Mouse (Mus musculus): ENCODE measurements around the gene Nanog. TPM values are rescaled to one million over a fixed set of nuclear protein-coding genes. Genes with fewer than 3 reads are reported as not detected.
A peak's percentile ranks its signal among the peaks of the same experiment; 100 is the strongest.

Nanog gene
- polyA plus RNA-seq, 1 experiment from 2014 or later, result not detected

- Histone ChIP-seq H3K27me3 (peaks cover 33% of the 10 kb centered on the region), H3K4me3 (replicated peaks) (peak overlapping the region; percentile 53), H3K9ac (peak overlapping the region; percentile 55), H3K27ac (no peak overlapping the region), H3K4me2 (peak overlapping the region; percentile 71), H3K9me3 (replicated peaks) (no peaks in the 10 kb centered on the region), H3K36me3 (no peaks in the 10 kb centered on the region), H3K4me1 (replicated peaks) (peaks cover 33% of the 10 kb centered on the region)
- WGBS (ENCODE audit: insufficient replicate concordance), result under 1% methylated on average over 23 of the region's 23 CpGs
- peak; percentile 31 for ATAC-seq (ENCODE audit: low read depth)
- DNase-seq, result no peak
Measured at GRCm38 (mm10) chr6:122742228-122742899, 35.1 kb downstream of the Nanog start.

DNA sequence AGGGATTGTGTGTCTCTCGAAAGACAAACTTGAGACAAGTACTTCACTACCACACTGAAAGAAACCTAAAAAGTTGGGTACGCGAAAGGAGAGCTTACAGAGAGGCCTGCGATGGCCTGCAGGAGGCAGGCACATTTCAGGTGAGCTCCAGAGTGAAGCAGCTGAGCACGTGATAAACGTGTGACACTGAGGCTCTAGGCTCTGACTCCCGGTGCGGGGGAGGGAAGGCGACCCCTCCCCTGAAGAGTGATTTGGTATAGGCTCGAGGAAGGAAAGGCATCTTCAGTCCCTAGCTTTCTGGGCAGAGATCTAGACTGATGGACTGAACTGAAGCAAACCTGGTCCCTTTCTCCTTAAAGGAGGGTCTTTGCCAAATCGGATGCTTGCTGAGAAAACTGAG, 36.1 kb downstream of the Nanog start:
- WGBS (ENCODE audit: insufficient replicate concordance), result 29% methylated on average over 11 of the region's 11 CpGs
- no peaks in the 10 kb centered on the region for H3K9me3 ChIP-seq (replicated peaks)
- H3K9ac ChIP-seq, result no peak overlapping the region
- ATAC-seq (ENCODE audit: low read depth) (no peak), DNase-seq (no peak)
- H3K4me2 ChIP-seq, result no peak overlapping the region; the same call in 1 of the 2 replicates
- no peak overlapping the region for H3K27ac ChIP-seq
- peaks cover 33% of the 10 kb centered on the region for H3K27me3 ChIP-seq
- peaks cover 33% of the 10 kb centered on the region for H3K4me1 ChIP-seq (replicated peaks)
- no peak overlapping the region for H3K4me3 ChIP-seq (replicated peaks)
- H3K36me3 ChIP-seq, result no peaks in the 10 kb centered on the region

DNA sequence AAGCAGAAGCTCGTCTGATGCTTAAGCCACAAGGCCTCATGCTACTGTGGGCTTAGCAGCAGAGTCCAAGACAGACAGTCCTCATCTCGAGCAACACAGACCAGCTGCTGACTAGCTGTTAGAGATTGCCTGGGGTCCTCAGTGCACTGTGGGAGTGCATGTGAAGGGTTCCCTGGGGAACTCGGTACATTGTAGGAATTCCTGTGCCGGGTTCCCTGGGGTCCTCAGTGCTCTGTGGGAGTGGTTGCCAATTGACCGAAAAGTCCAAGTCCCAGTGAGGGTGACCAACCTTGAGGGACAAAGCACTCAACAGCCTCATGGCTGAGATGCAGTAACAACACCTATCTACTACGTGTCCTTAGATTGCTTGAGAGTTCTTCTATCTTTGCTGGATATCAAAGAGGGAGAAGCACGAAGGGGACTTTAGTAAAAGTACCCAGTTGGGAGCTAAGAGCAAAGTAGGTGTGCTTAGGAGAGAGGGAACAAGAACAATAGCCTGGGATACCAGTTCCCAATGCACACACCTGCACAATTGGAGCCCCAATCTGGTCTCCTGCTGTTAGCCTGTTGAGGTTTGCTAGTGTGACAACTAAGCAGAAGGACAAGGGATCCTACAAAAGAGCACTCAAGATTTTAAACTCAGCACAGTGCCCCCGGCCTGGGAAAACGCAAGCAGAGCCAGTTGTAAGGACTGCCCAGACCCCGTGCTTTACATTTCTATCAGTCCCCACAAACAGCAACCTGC, 37.4 kb downstream of the Nanog start:
- Histone ChIP-seq H3K27me3 (peaks cover 33% of the 10 kb centered on the region), H3K27ac (no peak overlapping the region), H3K9me3 (replicated peaks) (no peaks in the 10 kb centered on the region), H3K4me1 (replicated peaks) (peaks cover 32% of the 10 kb centered on the region), H3K9ac (no peak overlapping the region), H3K36me3 (no peaks in the 10 kb centered on the region), H3K4me2 (no peak overlapping the region), H3K4me3 (replicated peaks) (no peak overlapping the region)
- no peak for DNase-seq
- WGBS (ENCODE audit: insufficient replicate concordance), result 62% methylated on average over 10 of the region's 10 CpGs
- no peak for ATAC-seq (ENCODE audit: low read depth)

GRCm38 (mm10) chr6:122750579-122750978, 43.3 kb downstream of the Nanog start:
- no peaks in the 10 kb centered on the region for H3K36me3 ChIP-seq
- DNase-seq, result no peak
- H3K4me2 ChIP-seq, result no peak overlapping the region
- 67% methylated on average over 6 of the region's 6 CpGs for WGBS (ENCODE audit: insufficient replicate concordance)
- ATAC-seq (ENCODE audit: low read depth), result no peak
- no peaks in the 10 kb centered on the region for H3K9me3 ChIP-seq (replicated peaks)
- H3K4me1 ChIP-seq (replicated peaks), result no peaks in the 10 kb centered on the region
- H3K4me3 ChIP-seq (replicated peaks), result no peak overlapping the region
- H3K27ac ChIP-seq, result no peak overlapping the region
- H3K9ac ChIP-seq, result no peak overlapping the region
- H3K27me3 ChIP-seq, result no peaks in the 10 kb centered on the region

DNA sequence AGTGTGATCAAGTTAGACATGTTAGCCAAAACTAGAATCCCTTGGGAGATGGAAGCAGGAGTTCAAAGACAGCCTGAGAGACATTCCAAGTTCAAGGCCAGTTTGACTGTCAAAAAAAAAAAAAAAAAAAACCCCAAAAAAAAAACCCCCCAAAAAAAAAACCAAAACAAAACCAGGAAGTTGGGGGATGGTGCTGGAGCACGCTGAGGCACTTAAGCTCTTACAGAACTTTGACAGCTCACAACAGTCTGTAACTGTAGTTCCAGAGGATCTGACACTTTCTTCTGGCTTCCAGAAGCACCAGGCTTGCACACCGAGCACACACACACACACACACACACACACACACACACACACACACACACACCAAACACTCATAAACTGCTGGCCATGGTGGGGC, 48.6 kb downstream of the Nanog start:
- Histone ChIP-seq H3K27me3 (no peaks in the 10 kb centered on the region), H3K36me3 (no peaks in the 10 kb centered on the region), H3K4me3 (replicated peaks) (no peak overlapping the region), H3K9ac (no peak overlapping the region), H3K4me2 (no peak overlapping the region), H3K4me1 (replicated peaks) (peaks cover 32% of the 10 kb centered on the region), H3K27ac (no peak overlapping the region), H3K9me3 (replicated peaks) (no peaks in the 10 kb centered on the region)
- ATAC-seq (ENCODE audit: low read depth), result no peak
- 30% methylated on average over 2 of the region's 2 CpGs for WGBS (ENCODE audit: insufficient replicate concordance)
- no peak for DNase-seq

DNA sequence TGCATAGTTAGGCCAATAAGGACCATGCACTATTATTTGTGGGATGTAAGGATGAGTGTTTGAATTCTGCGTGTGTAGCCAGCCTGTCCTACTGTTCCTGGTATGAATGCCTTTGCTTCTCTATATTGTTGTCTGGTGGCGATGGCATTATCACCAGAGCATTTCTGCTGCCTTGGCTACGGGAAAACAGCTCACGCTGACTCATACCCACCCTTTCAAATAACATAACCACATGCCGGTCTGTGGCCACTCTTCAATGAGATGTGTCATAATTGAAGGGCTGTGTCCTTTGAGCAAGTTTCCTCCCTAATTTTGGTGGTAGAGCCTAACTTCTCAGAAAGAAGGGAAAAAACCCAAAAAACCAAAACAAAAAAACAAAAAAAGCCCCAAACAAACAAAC, 51.4 kb downstream of the Nanog start:
- no peaks in the 10 kb centered on the region for H3K9me3 ChIP-seq (replicated peaks)
- H3K27ac ChIP-seq, result peak overlapping the region; percentile 74
- ATAC-seq (ENCODE audit: low read depth), result 0 out of 2 replicates have a peak, but pooled peaks have one; percentile 13
- DNase-seq, result peak; percentile 38
- no peak overlapping the region for H3K4me2 ChIP-seq
- no peaks in the 10 kb centered on the region for H3K27me3 ChIP-seq
- no peak overlapping the region for H3K9ac ChIP-seq
- no peak overlapping the region for H3K4me3 ChIP-seq (replicated peaks)
- 32% methylated on average over 5 of the region's 5 CpGs for WGBS (ENCODE audit: insufficient replicate concordance)
- H3K4me1 ChIP-seq (replicated peaks), result peaks cover 61% of the 10 kb centered on the region
- no peaks in the 10 kb centered on the region for H3K36me3 ChIP-seq

- DNase-seq (peak; percentile 28), ATAC-seq (ENCODE audit: low read depth) (no peak)
- peaks cover 84% of the 10 kb centered on the region for H3K4me1 ChIP-seq (replicated peaks)
Measured at GRCm38 (mm10) chr6:122761011-122761599, 53.8 kb downstream of the Nanog start.

DNA sequence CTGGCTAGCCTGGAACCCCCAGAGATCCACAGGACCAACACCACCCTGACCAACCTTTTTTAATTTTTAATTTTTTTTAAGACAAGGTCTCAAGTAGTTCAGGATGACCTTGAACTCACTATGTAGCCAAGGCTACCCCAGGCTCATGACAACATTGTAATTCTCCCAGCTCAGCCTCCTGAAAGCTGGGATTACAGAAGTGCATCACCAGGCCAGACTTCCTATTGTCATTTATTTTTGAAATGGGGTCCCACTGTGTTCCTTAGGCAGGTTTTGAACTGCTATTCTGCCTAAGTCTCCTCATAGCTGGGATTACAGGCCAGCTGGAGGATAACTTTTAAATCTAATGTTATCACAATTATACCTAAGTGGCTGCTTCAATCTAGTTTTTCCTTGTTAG, 54.6 kb downstream of the Nanog start:
- Histone ChIP-seq H3K4me1 (replicated peaks) (peaks cover 89% of the 10 kb centered on the region), H3K36me3 (no peaks in the 10 kb centered on the region), H3K9ac (peak overlapping the region; percentile 75; the same call in 1 of the 2 replicates), H3K27ac (peak overlapping the region; percentile 89), H3K27me3 (no peaks in the 10 kb centered on the region), H3K4me2 (peak overlapping the region; percentile 96; the same call in 1 of the 2 replicates), H3K4me3 (replicated peaks) (no peak overlapping the region), H3K9me3 (replicated peaks) (no peaks in the 10 kb centered on the region)
- no peak for ATAC-seq (ENCODE audit: low read depth)
- DNase-seq, result no peak

More at GRCm38 (mm10) chr6:122761011-122761599, 53.8 kb downstream of the Nanog start:
- Histone ChIP-seq H3K9me3 (replicated peaks) (no peaks in the 10 kb centered on the region), H3K27me3 (no peaks in the 10 kb centered on the region), H3K9ac (peak overlapping the region; percentile 75; the same call in 1 of the 2 replicates), H3K36me3 (no peaks in the 10 kb centered on the region), H3K4me3 (replicated peaks) (peak overlapping the region; percentile 43), H3K27ac (peak overlapping the region; percentile 39; the same call in 1 of the 2 replicates), H3K4me2 (peak overlapping the region; percentile 57)
- WGBS (ENCODE audit: insufficient replicate concordance), result 8% methylated on average over 11 of the region's 11 CpGs

DNA sequence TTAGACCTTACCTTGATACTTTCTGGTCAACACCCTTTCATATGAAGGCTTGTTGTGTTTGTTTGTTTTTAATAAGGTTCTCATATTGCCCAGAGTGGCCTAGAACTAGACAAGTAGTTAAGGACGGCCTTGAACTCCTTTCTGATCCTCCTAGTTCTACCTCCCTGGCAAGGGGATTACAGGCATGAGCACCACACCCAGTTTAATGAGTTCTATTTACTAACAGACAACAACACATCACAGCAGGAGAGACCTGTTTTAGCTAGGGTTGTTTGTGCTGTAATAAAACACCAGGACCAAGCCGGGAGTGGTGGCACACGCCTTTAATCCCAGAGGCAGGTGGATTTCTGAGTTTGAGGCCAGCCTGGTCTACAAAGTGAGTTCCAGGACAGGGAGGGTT, 55.2 kb downstream of the Nanog start:
- H3K4me1 ChIP-seq (replicated peaks), result peaks cover 89% of the 10 kb centered on the region
- H3K4me3 ChIP-seq (replicated peaks), result 0 out of 2 replicates have a peak overlapping the region, but pooled peaks have one; percentile 12
- no peaks in the 10 kb centered on the region for H3K27me3 ChIP-seq
- H3K27ac ChIP-seq, result peak overlapping the region; percentile 89
- H3K36me3 ChIP-seq, result no peaks in the 10 kb centered on the region
- ATAC-seq (ENCODE audit: low read depth) (peak; percentile 14; the same call in 1 of the 2 replicates), DNase-seq (no peak)
- H3K9ac ChIP-seq, result peak overlapping the region; percentile 75
- no peaks in the 10 kb centered on the region for H3K9me3 ChIP-seq (replicated peaks)
- WGBS (ENCODE audit: insufficient replicate concordance), result 53% methylated on average over 3 of the region's 3 CpGs
- peak overlapping the region; percentile 96 for H3K4me2 ChIP-seq

GRCm38 (mm10) chr6:122762952-122763700, 55.8 kb downstream of the Nanog start:
- peak overlapping the region; percentile 12; the same call in 1 of the 2 replicates for H3K4me3 ChIP-seq (replicated peaks)
- WGBS (ENCODE audit: insufficient replicate concordance), result 17% methylated on average over 11 of the region's 11 CpGs
- H3K4me2 ChIP-seq, result peak overlapping the region; percentile 96
- H3K9me3 ChIP-seq (replicated peaks), result no peaks in the 10 kb centered on the region
- H3K27ac ChIP-seq, result peak overlapping the region; percentile 89
- peak; percentile 79 for DNase-seq
- no peaks in the 10 kb centered on the region for H3K36me3 ChIP-seq
- peak overlapping the region; percentile 75 for H3K9ac ChIP-seq
- peaks cover 84% of the 10 kb centered on the region for H3K4me1 ChIP-seq (replicated peaks)
- no peaks in the 10 kb centered on the region for H3K27me3 ChIP-seq
- peak; percentile 93 for ATAC-seq (ENCODE audit: low read depth)

All from liver, embryonic 13.5 days (tissue).